Mouse (Mus musculus) heart, postnatal 25 days (tissue): ENCODE measurements around the gene Auts2. TPM values are rescaled to one million over a fixed set of nuclear protein-coding genes. Genes with fewer than 3 reads are reported as not detected.

Experiments used
- DNase-seq: peaks from one replicate; pipeline ENCODE4 v3.0.0; 2022; ENCODE audit warnings: low spot score
- intact Hi-C: fragments of 180-260 bp; cut with DNase I; formaldehyde crosslinking; loops from one replicate; pipeline ENCODE4 v1.15.1; 2025
- total RNA-seq, 2 experiments: library from RNA; stranded (reverse); gene quantifications; 2 replicates each; pipeline ENCODE4 v1.2.3; 2021

Auts2 gene
- total RNA-seq, 2 experiments from 2014 or later, result 33.6 to 43.8 TPM

GRCm38 (mm10) chr5:132503431-132503830, 39.7 kb downstream of the Auts2 start:
- intact Hi-C loops, result no loop called here
- DNase-seq, result no peak

DNA sequence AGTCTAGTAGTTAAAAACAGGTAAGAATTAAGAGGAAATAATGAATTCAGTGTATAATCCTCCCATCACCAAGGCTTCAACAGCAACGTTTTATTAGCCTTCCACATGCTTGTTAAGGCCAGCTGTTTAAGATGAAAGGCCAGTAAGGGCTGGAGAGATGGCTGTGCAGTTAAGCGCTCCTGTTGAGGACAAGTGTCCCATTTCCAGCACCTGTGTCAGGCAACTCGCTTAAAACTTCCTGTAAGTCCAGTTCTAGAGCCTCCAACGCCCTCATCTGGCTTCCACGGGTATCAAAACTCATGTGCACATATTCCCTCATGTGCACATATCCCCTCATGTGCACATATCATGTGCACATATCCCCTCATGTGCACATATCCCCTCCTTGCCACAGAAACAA, 41.1 kb downstream of the Auts2 start:
- intact Hi-C loops, result no loop called here
- DNase-seq, result no peak

DNA sequence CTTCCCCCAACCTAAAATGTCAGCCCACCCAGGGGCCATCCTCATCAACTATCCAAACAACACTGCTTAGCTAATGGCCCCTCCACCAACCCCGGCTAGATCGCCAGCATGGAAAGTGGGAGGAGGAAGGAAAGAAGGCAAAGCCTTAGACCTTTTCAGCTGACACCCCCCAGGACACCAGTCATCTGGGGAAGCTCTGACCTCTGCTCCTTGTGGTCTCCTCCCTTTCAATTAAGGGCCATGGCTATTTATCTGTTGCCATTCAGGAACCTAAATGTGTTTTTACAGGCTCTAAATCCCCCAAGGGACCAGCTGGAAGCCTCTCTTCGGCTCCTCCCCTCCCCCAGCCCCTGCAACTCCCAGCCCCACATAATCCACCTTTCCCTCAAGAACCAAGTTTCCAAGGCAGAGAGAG, 42.3 kb downstream of the Auts2 start:
- intact Hi-C loops, result no loop called here
- no peak for DNase-seq

DNA sequence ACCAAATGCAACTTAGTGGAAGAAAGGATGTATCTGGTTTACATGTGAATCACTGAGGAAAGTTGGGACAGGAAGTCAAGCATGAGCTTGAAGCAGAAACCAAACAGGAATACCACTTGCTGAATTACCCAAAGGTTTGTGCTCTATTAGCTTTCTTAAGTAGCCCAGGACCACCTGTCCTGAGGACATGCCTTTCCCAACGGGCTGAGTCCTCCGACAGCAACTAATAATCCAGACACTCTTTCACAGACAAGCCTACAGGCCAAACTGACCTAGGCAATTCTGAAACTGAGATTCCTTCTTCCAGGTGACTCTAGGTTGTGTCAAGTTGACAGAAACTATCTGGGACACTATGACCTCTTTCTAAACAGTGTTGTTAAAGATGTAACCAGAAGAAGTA, 44.2 kb downstream of the Auts2 start:
- intact Hi-C loops, result no loop called here
- no peak for DNase-seq

DNA sequence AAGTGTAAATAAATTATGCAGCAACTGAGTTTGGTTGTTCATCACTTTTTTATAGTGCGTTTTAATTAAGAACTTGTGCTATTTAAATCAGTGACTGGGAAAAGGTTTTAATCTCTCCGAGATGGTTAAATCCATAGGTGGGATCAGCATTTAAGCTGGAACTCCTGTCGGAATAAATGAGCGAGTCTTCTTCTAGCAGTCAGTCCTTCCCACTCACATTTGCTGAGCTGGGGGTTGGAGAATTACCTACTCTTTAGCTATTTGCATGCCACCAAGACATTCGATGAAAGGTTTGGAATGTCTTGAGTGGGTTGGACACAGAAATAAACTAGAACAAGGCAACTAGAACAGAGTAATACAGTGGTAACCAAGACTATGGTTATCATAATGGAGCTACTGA, 45.1 kb downstream of the Auts2 start:
- no peak for DNase-seq
- intact Hi-C loops, result no loop called here

DNA sequence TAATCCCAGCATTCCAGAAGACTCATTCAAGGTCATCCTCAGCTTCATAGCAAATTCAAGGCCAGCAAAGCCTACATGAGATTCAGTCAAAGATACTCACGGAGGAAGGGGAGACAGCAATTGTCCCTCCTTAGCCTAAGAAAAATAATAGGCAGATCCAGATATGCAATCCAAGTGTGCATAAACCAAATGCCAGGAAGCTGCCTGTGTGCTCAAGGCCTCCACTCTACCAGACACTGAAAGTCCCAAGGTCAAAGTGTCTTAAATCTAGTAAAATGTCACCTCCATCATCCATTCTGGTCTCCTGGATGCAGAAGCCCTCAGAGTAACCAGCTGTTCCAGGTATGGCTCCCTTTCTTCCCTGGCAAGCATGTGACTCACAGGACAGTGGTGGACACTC, 50.4 kb downstream of the Auts2 start:
- DNase-seq, result no peak
- intact Hi-C loops, result no loop called here

- DNase-seq, result no peak
- intact Hi-C loops, result no loop called here
Observed at GRCm38 (mm10) chr5:132492040-132492439, 51.1 kb downstream of the Auts2 start.

DNA sequence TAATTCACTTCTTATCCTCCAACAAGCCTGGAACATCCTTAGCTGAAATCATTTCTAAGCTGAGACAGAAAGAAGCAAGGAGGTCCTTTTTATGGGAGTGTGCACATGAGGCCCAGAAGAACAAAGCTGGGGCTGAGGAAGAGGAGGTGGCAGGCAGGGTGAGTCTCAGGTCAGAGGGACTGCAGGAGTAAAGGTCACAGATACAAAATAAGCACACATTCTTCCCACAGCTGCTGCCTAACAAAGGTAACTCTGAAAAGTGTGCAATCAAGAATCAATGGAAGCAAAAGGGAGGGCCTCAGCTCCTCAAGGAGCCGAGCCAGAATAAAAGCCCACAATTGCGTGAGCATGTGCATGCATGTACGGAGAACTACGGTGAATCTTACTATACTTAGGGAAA, 51.6 kb downstream of the Auts2 start:
- no peak for DNase-seq
- intact Hi-C loops, result loop anchor here (2.0 kb wide), 1 partner anchor 19 kb away; no protein-coding TSS in a partner anchor

GRCm38 (mm10) chr5:132490326-132490725, 52.8 kb downstream of the Auts2 start:
- intact Hi-C loops, result loop anchor here (2.0 kb wide), 1 partner anchor 18 kb away; no protein-coding TSS in a partner anchor
- no peak for DNase-seq

DNA sequence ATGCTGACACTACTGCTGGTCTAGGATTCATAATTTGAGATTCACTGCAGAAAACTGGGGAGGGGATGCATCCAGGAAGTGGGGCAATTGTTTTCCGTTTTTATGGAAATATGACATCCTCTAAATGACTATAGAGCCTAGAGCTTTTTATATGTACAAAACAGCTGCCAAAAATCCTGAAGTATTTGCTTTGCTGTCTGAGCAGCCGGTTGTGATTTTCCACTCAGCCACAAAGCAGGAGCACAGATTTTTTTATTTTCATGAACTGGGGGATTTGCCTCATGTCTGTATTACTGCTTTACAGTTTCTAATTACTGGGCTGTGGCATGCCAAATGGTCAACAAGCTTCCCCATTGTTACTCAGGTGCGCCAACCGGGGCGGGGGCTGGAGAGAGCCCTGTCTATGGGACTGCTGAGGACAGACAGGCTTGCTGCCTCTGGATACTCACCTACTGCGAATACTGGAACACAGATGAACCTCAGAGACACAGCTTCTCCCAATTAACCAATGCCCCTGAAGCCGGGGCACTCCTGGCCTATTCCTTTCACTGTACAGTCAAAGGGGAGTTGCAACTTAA, 53.3 kb downstream of the Auts2 start:
- intact Hi-C loops, result loop anchor here (2.0 to 5.0 kb wide), 2 partner anchors 17 to 52 kb away; partner anchors contain the start of gene Auts2
- no peak for DNase-seq

DNA sequence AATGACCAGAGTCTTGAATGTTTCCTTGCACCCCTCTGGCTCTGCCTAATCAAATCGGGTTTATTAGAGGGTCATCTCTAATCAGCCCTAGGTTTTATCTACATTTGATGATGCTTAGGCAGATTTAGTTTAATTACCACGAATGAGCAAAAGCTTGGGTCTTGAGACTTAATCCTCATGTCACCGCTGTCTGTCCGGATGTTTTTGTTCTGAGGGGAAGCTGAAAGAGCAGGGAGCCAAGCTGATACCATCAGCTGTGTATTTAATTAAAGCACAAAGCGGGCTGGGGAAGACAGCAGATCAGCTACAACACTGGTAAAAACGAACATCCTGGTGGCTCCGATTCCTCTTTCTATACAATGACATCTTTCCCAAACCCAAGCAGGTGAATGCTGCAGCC, 56.3 kb downstream of the Auts2 start:
- no peak for DNase-seq
- intact Hi-C loops, result loop anchor here (5.0 kb wide), 1 partner anchor 55 kb away; the partner anchor contains the start of gene Auts2

- no peak for DNase-seq
- intact Hi-C loops, result loop anchor here (5.0 kb wide), 1 partner anchor 56 kb away; the partner anchor contains the start of gene Auts2
Observed at GRCm38 (mm10) chr5:132485994-132486393, 57.1 kb downstream of the Auts2 start.

- intact Hi-C loops, result loop anchor here (5.0 kb wide), 1 partner anchor 57 kb away; the partner anchor contains the start of gene Auts2
- no peak for DNase-seq
Observed at GRCm38 (mm10) chr5:132485448-132485847, 57.7 kb downstream of the Auts2 start.

DNA sequence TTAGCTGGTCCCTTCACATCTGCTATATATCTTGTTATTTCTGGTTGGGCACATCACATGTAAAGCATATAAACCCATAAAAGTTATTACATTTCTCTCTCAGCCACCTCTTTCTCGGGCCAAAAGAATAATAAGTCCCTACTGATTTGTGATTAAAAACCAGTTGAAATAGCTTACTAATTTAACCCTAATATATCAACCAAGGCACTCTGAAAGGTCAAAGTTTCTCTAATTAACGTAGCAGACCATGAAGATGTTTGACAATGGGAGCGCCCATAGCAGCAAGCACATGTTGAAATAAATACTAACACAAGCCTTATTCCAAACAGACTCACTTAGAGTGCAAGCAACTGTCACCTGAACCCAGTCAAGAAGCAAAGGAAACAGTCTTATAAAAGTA, 61.7 kb downstream of the Auts2 start:
- intact Hi-C loops, result no loop called here
- DNase-seq, result no peak

DNA sequence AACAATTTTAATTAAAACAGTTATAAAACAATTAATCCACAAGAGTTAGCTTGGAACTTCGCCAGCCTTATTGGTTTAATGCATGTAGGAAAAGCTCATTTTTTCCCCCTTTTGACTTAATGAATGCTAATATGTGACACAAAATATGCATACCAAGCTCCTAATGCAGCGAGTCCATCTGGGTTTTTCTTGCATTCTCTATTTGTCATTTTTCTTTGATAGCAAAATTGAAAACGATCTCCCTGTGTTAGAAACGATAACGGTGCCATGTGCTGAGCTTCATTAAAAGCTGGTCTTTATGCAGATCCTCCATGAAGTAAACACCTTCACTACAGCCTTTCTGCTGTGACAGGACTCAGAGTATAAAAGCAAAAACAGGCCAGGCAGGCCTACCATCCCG, 62.7 kb downstream of the Auts2 start:
- DNase-seq, result no peak
- intact Hi-C loops, result no loop called here

DNA sequence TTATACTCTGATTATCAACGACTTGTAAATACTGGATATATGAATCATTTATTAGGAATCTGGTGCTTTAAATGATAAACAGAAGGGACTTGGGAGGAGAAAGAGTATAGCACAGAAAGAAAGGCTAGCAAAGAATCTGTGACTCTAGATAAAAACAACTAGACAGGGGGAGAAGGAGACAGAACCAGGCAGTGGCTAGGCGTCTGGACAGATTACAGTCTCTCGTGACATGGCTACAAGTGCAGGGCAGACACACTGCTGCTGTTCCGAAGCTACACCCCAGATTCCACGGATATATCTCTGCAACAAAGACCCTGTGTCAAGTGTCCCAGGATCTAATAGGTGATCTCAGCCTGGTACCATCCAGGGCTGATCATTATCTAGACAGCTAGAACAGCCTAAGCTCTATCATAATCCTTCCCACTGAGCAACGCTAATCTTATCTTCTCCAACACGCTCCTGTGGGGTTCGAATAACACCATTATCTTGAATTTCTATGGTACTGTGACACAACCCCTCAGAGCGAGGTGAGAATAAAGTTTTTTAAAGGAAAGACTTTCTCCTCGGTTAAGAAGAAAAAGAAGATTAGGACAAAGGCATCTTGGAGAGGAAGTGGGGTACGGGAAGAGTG, 63.8 kb downstream of the Auts2 start:
- intact Hi-C loops, result no loop called here
- DNase-seq, result no peak

DNA sequence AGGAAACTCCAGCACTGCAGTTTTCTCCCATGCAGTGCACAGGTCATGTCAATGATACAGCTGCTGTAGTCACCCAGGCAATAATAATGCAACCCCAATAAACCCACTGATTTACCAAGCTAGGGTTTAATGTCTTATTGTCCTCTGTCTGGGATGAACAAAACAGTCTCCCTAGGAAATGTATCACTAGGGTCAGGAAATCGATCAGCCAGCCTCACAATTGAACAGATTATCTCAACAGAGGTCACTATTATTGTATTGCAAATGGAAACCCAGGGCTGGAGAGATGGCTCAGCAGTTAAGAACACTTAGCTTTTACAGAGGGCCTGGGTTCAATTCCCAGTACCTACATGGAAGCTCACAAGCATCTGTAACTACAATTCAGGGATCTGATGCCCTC, 65.6 kb downstream of the Auts2 start:
- intact Hi-C loops, result no loop called here
- no peak for DNase-seq

GRCm38 (mm10) chr5:132472905-132473321, 70.2 kb downstream of the Auts2 start:
- DNase-seq, result no peak

DNA sequence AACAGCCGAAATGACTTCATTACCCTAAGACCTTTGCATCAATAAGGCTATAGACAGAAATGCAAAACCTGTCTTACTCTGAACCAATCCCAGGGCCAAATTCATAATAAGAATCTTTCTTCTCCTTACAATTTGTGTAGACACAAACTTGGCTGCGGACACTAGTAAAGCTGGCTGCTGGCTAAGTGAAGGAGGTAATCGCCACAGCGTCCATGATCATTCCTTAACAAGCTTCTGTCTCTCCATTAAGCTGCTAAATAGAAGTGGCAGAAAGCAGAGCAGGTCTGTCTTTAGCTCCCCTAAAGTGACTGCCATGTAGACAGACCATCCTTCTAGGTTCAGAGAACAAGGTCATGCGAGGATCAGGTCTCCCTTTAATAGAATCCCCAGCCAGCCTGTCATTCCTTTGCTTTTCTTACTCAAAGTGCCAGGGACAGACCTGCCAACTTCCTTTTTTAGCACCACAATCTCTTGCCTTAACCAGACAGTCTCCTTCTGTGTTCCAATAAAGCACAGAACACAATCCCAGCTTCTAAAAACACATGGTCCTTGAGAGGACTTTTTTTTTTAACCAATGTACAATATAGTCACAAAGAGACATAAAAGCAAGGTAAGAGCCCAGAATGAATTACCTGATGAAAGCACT, 70.8 kb downstream of the Auts2 start:
- no peak for DNase-seq
- intact Hi-C loops, result loop anchor here (2.0 to 5.0 kb wide), 2 partner anchors 18 to 70 kb away; partner anchors contain the start of gene Auts2

More at GRCm38 (mm10) chr5:132472905-132473321, 70.2 kb downstream of the Auts2 start:
- intact Hi-C loops, result loop anchor here (2.0 to 5.0 kb wide), 2 partner anchors 18 to 69 kb away; partner anchors contain the start of gene Auts2

- intact Hi-C loops, result no loop called here
- no peak for DNase-seq
Observed at GRCm38 (mm10) chr5:132467364-132467743, 75.8 kb downstream of the Auts2 start.
